Mouse (Mus musculus): ENCODE data around the gene Bmper. TPM values are rescaled to one million over a fixed set of nuclear protein-coding genes. Genes with fewer than 3 reads are reported as not detected.
A peak's percentile ranks its signal among the peaks of the same experiment; 100 is the strongest.

Bmper gene
- total RNA-seq, 2 experiments from 2014 or later = 3.6 to 5.1 TPM

DNA sequence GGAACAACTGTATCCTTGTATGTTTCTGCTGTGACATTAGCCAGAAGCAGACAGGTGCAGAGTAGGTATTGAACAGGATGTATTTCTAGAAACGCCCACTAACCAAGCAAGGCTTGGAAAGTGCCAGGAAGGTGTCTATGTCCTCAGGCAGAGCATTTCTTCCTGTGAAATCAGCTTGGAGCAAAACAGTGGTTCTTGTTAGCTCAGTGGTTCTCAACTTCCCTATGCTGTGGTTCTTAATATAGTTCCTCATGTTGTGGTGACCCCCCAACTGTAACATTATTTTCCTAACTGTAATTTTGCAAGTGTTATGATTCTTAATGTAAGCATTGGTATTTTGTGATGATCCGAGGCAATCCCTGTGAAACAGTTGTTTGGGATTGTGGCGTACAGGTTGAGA, 70.7 kb downstream of the Bmper start:
- intact Hi-C loops (cut with DNase I) = no loop called here
- DNase-seq (ENCODE audit: low spot score) = no peak

DNA sequence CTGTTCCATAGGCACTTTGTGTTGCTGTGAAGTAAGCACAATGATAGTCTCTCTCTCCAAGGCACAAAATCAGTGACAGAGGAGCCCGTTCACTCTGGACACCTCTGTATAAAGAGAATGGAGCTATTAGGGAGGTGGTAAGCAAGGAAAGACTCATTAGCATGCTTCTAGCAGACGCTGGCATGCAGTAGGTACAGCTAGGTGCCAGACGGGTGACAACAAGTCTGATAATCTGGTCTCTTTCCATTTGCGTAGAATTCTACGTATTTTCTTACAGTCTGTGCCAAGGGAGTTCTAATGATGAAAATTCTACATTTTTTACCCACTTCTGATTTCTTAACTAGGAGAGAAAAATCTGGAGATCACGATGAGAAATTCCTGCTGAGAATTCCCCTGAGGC, 72.7 kb downstream of the Bmper start:
- no peak for DNase-seq (ENCODE audit: low spot score)
- intact Hi-C loops (cut with DNase I) = no loop called here

DNA sequence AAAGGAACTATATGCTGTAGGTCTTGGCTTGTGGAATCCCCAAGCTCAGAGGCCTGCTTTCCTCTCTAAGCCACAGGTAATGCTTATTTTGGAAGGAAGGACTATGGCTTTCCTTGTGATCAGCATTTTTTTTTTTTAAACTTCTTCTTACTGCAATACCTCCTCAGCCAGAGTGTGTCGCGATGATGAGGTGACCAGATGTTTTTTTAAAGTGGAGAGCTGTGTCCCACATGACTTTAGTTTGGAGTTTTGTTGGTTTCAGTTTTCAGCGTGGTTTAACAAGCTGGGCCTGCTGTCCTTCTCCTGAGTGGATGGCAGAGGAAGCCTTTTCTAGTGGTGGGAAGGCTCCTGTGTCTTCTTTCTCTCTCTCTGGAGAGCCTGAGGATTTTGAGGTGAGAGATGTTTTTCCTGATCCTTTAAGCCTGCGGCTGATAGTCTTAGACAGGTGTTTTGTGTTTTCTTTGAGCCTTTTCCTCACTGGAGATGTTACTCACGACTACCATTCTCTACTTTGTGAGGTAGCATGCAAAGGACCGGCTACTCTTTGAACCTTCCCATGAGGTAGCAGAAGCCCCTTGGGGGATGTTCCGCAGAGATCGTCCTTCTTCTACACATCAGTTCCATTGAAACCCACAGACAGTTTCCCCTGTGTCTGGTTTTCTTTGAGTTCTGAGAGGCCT, 74.8 kb downstream of the Bmper start:
- no peak for DNase-seq (ENCODE audit: low spot score)
- intact Hi-C loops (cut with DNase I) = no loop called here

DNA sequence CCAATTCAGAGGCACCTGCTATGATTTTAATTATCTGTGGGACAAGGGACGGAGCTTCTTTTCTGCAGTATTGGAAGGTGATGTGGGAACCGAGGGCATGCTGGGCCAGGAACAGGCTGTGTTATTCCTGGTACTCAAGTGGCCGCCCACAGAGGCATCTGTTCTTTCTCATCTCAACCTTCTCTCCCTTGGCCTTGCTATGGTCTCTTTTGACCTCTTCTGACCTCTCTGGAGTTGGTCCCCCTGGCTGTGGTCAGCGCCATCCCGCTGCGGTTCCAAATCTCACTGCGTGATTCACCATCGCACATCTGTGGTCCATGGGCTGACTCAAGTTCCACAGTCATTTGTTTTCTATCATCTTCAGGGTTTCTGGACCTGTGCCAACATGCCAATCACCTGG, 77.5 kb downstream of the Bmper start:
- DNase-seq (ENCODE audit: low spot score) = peak; percentile 31
- intact Hi-C loops (cut with DNase I) = loop anchor here (5.0 kb wide), 1 partner anchor 97 kb away; no protein-coding TSS in a partner anchor

DNA sequence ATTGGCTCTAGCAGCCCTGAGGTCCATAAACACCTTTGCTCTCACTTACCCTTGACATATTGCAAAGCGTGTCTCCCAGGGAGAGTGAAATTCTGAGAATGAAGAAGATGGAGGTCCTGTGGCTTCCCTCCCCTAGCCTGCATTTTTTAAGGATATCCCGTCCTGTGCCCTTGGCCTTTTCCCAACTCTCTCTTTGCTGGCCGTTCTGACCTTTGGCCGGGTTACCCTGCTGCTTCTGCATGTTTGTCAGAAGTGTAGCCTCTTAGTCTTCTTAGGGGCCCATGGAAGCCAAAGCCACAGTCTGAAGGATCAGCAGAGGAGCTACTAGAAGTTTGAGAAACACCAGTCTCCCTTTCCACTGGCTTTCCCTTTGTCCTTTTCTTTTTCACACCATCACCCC, 82.8 kb downstream of the Bmper start:
- DNase-seq (ENCODE audit: low spot score) = no peak
- intact Hi-C loops (cut with DNase I) = no loop called here

DNA sequence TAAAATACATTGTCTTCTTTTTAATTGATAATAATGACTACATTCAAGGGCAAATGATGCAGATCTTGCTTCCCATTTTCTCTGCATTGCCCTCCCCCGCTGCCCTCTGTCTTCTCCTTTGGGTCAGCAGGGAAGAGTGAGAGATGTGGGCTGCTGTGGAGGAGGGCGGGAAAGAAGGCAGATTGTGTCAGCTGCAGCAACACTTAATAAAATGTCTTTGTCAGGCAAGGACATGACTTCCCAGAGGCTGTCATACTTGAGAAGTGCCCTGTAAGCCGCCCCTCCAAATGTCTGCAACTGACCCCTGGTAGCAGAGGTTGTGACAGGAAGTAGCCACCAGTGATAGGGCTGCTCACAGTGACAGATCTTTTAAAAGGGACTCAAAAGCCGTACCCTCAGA, 83.3 kb downstream of the Bmper start:
- intact Hi-C loops (cut with DNase I) = no loop called here
- DNase-seq (ENCODE audit: low spot score) = no peak

DNA sequence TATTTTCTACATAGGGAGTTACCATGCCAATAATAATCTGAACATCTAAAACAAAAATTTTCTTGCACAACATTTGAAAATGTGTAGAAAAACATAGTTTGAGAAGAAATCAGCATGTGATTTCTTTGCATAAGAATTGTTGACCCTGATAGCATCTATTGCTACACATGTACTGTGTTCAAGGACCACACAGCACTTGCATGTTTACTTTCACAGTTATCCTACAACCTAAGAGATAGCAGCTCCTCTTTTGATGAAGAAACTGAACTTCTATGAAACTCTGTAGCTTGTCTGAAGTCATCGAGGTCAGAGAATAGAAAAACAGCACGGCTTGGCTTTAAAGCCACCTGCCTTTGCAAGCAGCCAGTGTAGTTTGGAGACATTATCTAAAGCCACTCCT, 85.0 kb downstream of the Bmper start:
- intact Hi-C loops (cut with DNase I) = no loop called here
- DNase-seq (ENCODE audit: low spot score) = no peak

DNA sequence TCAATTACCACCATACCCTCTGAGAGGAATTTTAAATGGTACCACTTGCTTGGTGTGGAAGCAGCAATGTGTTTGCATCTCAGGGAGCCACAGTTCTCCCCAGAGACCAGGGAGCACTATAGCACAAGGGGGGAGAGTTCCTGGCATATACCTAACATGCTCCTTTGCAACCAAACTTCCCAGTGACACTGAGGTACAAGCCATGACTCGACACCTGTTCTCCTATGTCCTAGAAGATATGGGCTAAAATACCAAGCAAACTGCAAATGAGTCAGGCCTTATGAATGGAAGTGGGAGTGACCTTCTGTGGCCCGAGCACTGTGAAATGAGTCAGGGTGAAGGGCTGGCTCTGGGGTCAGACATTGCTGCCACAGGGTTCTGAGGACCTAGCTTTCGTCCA, 88.1 kb downstream of the Bmper start:
- DNase-seq (ENCODE audit: low spot score) = no peak
- intact Hi-C loops (cut with DNase I) = no loop called here

DNA sequence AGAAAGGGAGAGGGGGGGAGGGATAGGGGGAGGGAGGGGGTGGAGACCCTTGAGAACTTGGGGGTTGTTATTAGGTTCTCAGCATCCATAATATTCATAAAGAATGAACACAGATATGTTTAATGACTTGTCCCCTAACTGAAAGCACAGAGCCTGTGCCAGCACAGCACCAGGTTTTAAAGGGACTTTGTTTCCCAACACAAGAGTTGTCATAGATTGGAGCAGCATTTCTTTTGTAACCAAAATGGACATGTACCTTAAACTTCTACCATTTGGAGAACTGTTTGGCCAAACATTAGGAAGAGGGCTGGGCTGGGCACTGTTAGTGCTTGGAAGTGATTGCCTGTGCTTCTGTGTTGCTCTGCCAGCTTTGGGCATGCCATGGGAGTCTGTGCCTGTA, 89.1 kb downstream of the Bmper start:
- intact Hi-C loops (cut with DNase I) = no loop called here
- DNase-seq (ENCODE audit: low spot score) = no peak

DNA sequence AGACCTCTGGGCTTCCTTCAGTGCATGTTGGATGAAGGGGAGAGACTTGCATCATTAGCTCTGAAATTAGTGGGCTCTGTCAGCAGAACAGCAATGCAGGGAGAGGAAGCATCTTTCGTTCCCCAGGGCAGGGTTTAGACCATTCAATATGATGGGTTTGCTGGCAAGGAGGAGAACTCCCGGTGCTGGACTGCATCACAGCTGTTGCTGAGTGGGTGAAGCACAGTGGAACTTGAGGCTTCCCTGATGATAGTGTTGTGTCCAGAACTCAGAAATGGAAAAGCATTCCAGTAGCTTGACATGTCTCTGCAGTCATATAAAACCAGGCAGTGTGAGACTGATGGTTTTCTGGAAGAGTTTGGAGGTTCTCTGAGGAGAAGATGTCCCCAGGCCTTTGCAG, 90.0 kb downstream of the Bmper start:
- no peak for DNase-seq (ENCODE audit: low spot score)
- intact Hi-C loops (cut with DNase I) = no loop called here

DNA sequence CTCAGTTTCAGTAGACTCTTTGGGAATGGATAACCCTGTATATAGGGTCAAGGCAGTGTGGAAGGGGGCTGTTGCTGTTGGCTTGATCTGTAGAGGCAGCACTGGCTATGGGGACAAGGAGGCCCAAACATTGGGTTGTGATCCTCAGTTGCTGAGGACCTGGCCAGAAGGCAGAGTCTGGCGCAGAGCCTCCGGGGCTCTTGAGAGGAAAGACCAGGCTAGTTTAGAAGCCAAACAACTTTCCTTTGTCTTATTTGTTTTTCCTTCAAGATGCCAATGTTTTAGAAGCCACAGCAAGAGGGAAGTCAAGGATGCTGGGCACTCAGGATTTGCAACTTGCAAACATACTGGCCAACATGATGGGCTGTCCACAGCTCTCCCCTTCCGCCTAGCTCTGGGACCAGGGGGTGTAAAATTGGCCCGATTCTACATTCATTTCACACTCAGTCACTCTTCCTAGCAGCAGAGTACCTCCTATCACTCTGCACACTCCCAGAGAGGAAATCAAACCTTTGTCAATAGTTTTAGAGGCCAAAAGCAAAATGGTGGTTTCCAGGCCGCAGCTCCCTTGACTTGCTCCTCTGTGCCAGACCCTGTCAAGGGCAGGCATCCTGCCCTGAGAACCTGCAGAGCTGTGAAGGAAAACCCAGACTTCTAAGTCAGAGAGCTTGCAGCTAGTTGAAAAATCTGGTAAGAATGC, 92.9 kb downstream of the Bmper start:
- intact Hi-C loops (cut with DNase I) = no loop called here
- peak; percentile 2 for DNase-seq (ENCODE audit: low spot score)

DNA sequence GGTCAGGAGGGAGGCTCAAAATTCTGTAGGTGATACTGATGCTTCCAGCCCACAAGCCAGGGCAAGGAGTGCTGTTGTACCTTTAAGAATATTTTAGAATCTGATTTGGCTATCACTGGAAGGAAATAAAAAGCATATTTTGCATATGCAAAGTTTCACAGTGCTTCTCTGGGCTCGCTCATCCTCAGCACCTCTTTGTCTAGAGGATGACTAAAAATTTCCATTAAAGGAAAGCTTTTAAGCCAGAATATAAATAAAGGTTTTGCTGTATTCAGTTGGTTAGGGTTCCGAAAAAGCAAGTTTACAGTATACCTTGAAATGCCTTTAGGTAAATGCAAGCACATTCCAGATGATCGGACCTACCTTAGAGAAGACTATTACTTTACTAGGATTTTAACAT, 105.0 kb downstream of the Bmper start:
- intact Hi-C loops (cut with DNase I) = no loop called here
- DNase-seq (ENCODE audit: low spot score) = no peak

DNA sequence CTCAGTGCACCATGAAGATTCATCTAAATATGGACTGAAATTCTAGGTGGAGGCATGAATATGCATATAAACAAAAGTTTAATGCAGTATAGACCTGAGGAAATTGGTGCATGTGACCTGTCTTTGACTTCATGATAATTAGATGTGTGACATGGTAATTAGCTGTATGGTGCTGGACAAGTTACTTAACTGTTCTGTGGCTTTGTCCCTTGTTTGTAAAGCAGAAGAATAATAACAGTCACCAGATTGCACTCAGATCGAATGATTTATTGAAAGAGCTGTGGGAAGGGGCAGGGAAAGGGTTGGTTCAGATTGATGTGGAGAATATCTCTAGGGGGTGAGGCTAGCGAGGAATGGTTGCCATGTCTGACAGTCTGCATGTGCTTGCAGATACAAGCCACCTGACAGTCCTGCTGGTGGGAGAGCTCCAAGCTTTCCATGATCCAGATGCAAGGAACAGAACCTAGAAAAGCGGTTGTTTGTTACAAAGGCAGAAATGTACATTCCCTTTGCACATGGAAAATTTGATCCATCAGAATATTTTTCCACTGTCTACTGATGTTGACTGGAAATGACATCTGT, 110.3 kb downstream of the Bmper start:
- no peak for DNase-seq (ENCODE audit: low spot score)
- intact Hi-C loops (cut with DNase I) = no loop called here

DNA sequence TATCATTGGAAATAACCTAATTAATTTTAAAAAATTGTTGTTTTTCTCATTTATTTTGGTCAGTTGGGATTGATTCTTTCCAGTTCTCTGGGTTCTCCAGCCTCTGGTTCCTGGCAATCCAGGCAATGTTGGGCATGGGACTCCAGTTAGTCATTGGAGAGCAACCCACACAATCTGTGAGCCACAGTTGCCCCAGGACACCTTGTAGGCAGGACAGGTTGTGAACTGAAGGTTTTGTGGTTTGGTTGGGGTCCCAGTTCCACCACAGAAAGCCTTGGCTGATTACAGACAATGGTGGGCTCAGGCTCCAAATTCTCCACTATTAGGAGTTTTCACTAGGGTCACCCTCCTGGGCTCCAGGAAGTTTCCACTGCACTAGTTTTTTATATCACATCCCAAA, 117.7 kb downstream of the Bmper start:
- DNase-seq (ENCODE audit: low spot score) = no peak
- intact Hi-C loops (cut with DNase I) = no loop called here

DNA sequence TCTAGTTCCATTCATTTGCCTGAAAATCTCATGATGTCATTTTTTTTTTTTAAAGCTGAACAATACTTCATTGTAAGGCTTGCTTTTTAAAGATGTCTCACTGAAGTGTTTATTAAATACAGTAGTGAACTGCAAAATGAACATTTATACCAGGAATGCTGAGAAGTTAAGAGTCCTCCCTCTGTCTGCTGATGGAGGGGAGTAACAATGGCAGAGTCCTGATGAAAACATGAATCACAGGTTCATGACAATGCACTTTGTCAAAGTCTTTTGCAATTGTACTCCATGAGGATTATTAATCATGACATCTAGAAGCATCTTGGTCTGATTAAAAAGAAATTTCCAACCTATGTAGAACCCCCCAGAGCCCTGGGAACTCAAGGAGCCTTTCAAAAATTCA, 118.4 kb downstream of the Bmper start:
- DNase-seq (ENCODE audit: low spot score) = no peak
- intact Hi-C loops (cut with DNase I) = no loop called here

DNA sequence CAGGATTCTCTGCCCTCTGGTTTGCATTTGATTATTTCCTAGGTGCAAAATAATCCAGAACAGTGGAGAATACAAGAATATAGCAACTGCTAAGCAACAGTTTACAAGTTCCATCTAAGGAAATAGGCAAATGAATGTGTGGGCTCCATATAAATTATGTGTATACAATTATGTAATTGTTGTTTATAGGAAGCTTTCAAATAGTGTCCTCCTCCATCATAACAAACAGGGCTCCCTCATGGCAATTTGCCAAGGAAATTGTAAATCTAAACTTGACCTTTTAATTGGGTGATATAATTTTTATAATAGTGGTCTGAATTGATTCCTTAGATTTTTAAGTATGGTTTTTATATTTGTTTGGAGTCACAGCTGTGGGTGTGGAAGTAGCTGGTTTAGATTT, 121.5 kb downstream of the Bmper start:
- intact Hi-C loops (cut with DNase I) = no loop called here
- DNase-seq (ENCODE audit: low spot score) = no peak

DNA sequence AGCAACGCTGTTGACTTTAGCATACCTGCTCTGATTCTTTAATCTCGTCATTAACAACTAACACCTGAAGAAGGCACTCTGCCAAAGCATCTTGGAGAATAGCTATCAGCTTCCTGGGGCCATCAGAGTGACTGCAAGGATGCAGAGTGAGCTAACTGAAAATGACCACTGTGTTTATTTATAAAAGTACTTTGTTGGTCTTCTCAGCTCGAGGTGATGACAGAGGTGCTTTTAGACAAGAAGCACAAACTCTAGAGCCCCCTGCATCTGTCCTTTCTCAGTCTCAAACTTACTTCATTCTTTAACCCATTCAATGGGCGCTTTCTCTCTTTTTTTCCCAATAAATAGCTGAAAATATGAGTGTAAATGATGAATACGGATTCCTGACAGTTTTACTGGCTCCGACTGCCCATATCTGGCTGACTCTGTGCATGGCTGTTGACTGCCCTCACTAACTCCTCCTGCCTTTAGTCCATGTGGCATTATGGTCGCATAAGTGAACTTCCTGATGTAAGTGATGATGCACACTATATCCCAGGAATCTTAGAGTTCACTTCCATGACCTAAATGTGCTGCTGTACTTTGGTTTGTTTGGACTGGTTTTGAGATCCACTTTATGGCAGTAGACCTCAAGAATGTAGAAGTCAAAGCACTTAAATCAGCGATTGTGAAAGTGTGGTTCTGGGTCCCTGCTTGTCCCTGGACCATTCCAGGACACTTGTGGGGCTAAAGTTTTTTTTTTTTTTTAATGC, 122.4 kb downstream of the Bmper start:
- intact Hi-C loops (cut with DNase I) = no loop called here
- DNase-seq (ENCODE audit: low spot score) = no peak

DNA sequence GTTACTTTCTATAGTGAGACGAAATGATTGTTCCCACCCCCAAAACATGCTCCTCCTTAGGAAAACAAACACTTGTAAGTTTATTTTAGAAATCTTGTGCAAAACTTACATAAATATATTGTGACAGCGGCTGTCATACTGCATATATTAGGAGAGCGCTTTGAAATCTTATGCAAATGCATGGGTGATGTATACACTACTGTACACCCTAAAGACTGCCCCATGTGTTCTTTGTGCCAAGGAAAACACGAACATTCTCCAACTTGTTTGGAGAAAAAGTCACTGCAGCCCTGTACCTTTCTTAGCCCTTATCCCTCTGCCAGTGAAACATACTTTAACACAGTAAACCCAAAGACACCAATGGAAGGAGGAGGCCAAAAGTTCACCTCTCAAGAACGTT, 126.7 kb downstream of the Bmper start:
- DNase-seq (ENCODE audit: low spot score) = no peak
- intact Hi-C loops (cut with DNase I) = no loop called here

DNA sequence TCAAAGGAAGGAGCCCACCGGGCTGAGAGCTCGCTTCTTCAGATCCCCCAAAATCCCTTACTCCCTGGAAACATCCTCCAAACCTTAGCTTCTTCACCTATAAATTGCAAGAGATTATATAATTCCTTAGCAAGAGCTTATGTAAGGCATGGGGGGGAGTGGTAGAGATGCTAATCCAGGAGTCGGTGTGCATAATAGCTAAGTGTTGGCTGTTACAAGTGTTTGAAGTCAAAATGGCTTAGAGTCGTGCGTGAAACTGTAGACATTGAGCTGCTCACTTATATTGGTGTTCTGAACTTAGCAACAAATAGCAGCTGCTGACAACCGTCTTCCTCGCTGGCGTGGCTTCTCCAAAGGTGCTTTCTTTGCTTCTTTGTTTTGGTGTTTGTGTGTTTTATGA, 128.5 kb downstream of the Bmper start:
- no peak for DNase-seq (ENCODE audit: low spot score)
- intact Hi-C loops (cut with DNase I) = no loop called here

DNA sequence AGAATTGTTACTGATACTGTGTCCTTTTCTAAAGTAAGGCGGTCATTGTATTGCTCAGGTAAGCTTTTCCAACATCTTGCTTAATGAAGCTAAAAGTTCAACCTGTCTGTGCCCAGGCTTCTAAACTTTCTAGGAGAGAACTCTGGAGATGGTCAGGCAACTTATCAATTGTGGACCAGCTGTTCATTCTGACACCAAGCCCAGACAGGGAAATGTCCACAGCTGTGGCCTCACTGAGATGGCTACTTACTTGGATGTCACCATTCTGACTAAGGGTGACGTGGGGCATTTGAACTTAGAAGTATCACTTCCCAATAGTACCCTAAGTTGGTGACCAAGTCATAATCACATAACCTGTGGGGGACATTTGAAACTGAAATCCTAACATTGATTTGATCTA, 129.5 kb downstream of the Bmper start:
- no peak for DNase-seq (ENCODE audit: low spot score)
- intact Hi-C loops (cut with DNase I) = no loop called here
